Mouse (Mus musculus) CH12.LX (cell line): Measurements from ENCODE around the gene F2r. TPM values are rescaled to one million over a fixed set of nuclear protein-coding genes. Genes with fewer than 3 reads are reported as not detected.
A peak's percentile ranks its signal among the peaks of the same experiment; 100 is the strongest.

Experiments
- DNase-seq: peaks from one replicate; pipeline ENCODE4 v3.0.0-alpha.2; 2013; ENCODE audit errors: extremely low read depth
- H3K27ac ChIP-seq: 2 replicates; pipeline ENCODE4 v1.5.1; 2012; ENCODE audit warnings: low read depth, mild to moderate bottlenecking, control low read depth, moderate library complexity; ENCODE audit not compliant: insufficient read depth
- H3K27me3 ChIP-seq: replicated peaks from 2 replicates; pipeline ENCODE3; 2012; ENCODE audit warnings: inconsistent platforms
- H3K36me3 ChIP-seq, 2 experiments: replicated peaks in 1 of 2; 2 replicates each; pipeline versions ENCODE3 to v1.6.1; 2012; ENCODE audit warnings: inconsistent platforms in 1 of 2, low read length in 1 of 2, mild to moderate bottlenecking in 1 of 2, mixed read lengths in 1 of 2, moderate library complexity in 1 of 2; ENCODE audit not compliant: control insufficient read depth in 1 of 2, insufficient read depth in 1 of 2
- H3K4me1 ChIP-seq, 2 experiments: 2 replicates each; pipeline ENCODE4 v1.6.1; 2012; ENCODE audit warnings: inconsistent platforms in 1 of 2, moderate library complexity in 1 of 2; ENCODE audit not compliant: insufficient read depth in 2 of 2, control insufficient read depth in 1 of 2
- H3K4me2 ChIP-seq: 2 replicates; pipeline ENCODE4 v1.6.1; 2012; ENCODE audit warnings: low read depth, mild to moderate bottlenecking, control low read depth; ENCODE audit not compliant: poor library complexity, insufficient read depth, severe bottlenecking
- H3K4me3 ChIP-seq, 3 experiments: fragments of 150-350 bp in 1 of 3; sonication (generic) in 1 of 3; replicated peaks in 1 of 3; 2 replicates each; pipeline versions ENCODE3 to v1.5.1; 2011 to 2012; ENCODE audit warnings: low read depth in 2 of 3, low read length in 2 of 3, mild to moderate bottlenecking in 2 of 3, moderate library complexity in 2 of 3, control low read depth in 1 of 3, improper control_type of control experiment in 1 of 3, inconsistent platforms in 1 of 3, mixed read lengths in 1 of 3; ENCODE audit not compliant: poor library complexity in 1 of 3
- H3K79me2 ChIP-seq: replicated peaks from 2 replicates; pipeline ENCODE4 v1.6.1; 2012; ENCODE audit warnings: mild to moderate bottlenecking, moderate library complexity; ENCODE audit not compliant: control insufficient read depth, poor library complexity, insufficient read depth, severe bottlenecking; ENCODE audit errors: extremely low read depth
- H3K9ac ChIP-seq: 2 replicates; pipeline ENCODE4 v1.6.1; 2012; ENCODE audit warnings: low read depth, mild to moderate bottlenecking, control low read depth, moderate library complexity; ENCODE audit not compliant: insufficient read depth
- H3K9me3 ChIP-seq: replicated peaks from 2 replicates; pipeline ENCODE3; 2012; ENCODE audit warnings: low read length, inconsistent platforms, mixed read lengths
- CHD2 ChIP-seq: IDR thresholded peaks from 2 replicates; pipeline ENCODE4 v1.6.1; 2011; ENCODE audit warnings: low read length, improper control_type of control experiment
- ETS1 ChIP-seq: conservative IDR thresholded peaks from 2 replicates; pipeline ENCODE4 v1.6.1; 2012; ENCODE audit warnings: low read depth, mild to moderate bottlenecking, inconsistent platforms, low read length, improper control_type of control experiment, moderate library complexity
- GABPA ChIP-seq: IDR thresholded peaks from 2 replicates; pipeline ENCODE4 v1.6.1; 2012; ENCODE audit warnings: low read depth, low read length, improper control_type of control experiment, inconsistent platforms; ENCODE audit not compliant: insufficient replicate concordance
- MEF2A ChIP-seq: IDR thresholded peaks from 2 replicates; pipeline ENCODE4 v1.6.1; 2014; ENCODE audit warnings: low read depth, mild to moderate bottlenecking, inconsistent platforms, low read length, improper control_type of control experiment, borderline replicate concordance
- NRF1 ChIP-seq: IDR thresholded peaks from 2 replicates; pipeline ENCODE4 v1.6.1; 2014; ENCODE audit warnings: low read depth, mild to moderate bottlenecking, inconsistent platforms, low read length, improper control_type of control experiment, moderate library complexity
- TBP ChIP-seq: conservative IDR thresholded peaks from 2 replicates; pipeline ENCODE4 v1.6.1; 2011; ENCODE audit warnings: low read depth, low read length, improper control_type of control experiment
- UBTF ChIP-seq: IDR thresholded peaks from 2 replicates; pipeline ENCODE4 v1.6.1; 2012; ENCODE audit warnings: low read depth, mild to moderate bottlenecking, inconsistent platforms, low read length, improper control_type of control experiment, moderate library complexity
- USF2 ChIP-seq: conservative IDR thresholded peaks from 2 replicates; pipeline ENCODE4 v1.6.1; 2011; ENCODE audit warnings: low read depth, low read length, improper control_type of control experiment
- ZKSCAN1 ChIP-seq: IDR thresholded peaks from 2 replicates; pipeline ENCODE4 v1.6.1; 2012; ENCODE audit warnings: low read depth, inconsistent platforms, low read length, improper control_type of control experiment, borderline replicate concordance
- ZNF384 ChIP-seq: IDR thresholded peaks from 2 replicates; pipeline ENCODE4 v1.6.1; 2012; ENCODE audit warnings: low read depth, low read length, improper control_type of control experiment, inconsistent platforms
- dilution Hi-C: fragments of 300-500 bp; cut with MboI; formaldehyde crosslinking; loops from 2 replicates; pipeline ENCODE4 v1.14.3; 2020; ENCODE audit warnings: low sequenced_read_pairs; ENCODE audit not compliant: extremely low pct_unique_long_range_greater_than_20kb, extremely low pct_ligation_motif_present
- in situ Hi-C: fragments of 300-500 bp; cut with MboI; formaldehyde crosslinking; loops from 3 replicates; pipeline ENCODE4 v1.14.3; 2019; ENCODE audit warnings: low sequenced_read_pairs, low pct_ligation_motif_present, low pct_unique_long_range_greater_than_20kb, mixed read lengths
- polyA plus RNA-seq: library from polyadenylated mRNA; unstranded; fragments of >175 nt; gene quantifications from 2 replicates; pipeline ENCODE4 v1.2.1, GENCODE M21; 2012; ENCODE audit warnings: low read depth; ENCODE audit not compliant: insufficient read length
- total RNA-seq, 2 experiments: library from RNA; depleted of rRNA; stranded (reverse); fragments of 300-350 nt in 1 of 2; fragments of >200 nt in 1 of 2; gene quantifications; 2 replicates each; pipeline ENCODE4 v1.2.3; 2012 to 2014

Gene F2r
- total and polyA plus RNA-seq, 3 experiments, result 0.17 to 0.30 (median 0.28) TPM

- DNase-seq, result no peak
- no peak for TF ChIP-seq ZNF384
- TF ChIP-seq ETS1, result no peak
- no peak for TF ChIP-seq GABPA
- TF ChIP-seq NRF1, result no peak
- no peaks in the 10 kb centered on the region for H3K9me3 ChIP-seq
- H3K4me3 ChIP-seq, result peak overlapping the region in 2 of 3 experiments; percentile 42 to 51
- dilution Hi-C loops (no loop called here), in situ Hi-C loops (no loop called here)
- H3K79me2 ChIP-seq, result no peaks in the 10 kb centered on the region
- no peaks in the 10 kb centered on the region for H3K36me3 ChIP-seq
- H3K4me2 ChIP-seq, result peak overlapping the region; percentile 86
- H3K9ac ChIP-seq, result no peak overlapping the region
- peaks cover 0 to 8% of the 10 kb centered on the region in 2 experiments; a peak in 2 of 4 replicates for H3K4me1 ChIP-seq
- H3K27ac ChIP-seq, result no peak overlapping the region
- H3K27me3 ChIP-seq, result peaks cover 68% of the 10 kb centered on the region
These were observed 566 bp downstream of the F2r start for GRCm38 (mm10) chr13:95617671-95618171.

- no peak overlapping the region for H3K4me3 ChIP-seq
- H3K4me2 ChIP-seq, result 0 out of 2 replicates have a peak overlapping the region, but pooled peaks have one; percentile 86
- H3K27ac ChIP-seq, result no peak overlapping the region
- no peak for DNase-seq
- dilution Hi-C loops, result no loop called here
- peaks cover 63% of the 10 kb centered on the region for H3K27me3 ChIP-seq
- H3K9ac ChIP-seq, result no peak overlapping the region
- H3K9me3 ChIP-seq, result no peaks in the 10 kb centered on the region
- in situ Hi-C loops, result no loop called here
- peaks cover 0 to 8% of the 10 kb centered on the region in 2 experiments; a peak in 2 of 4 replicates for H3K4me1 ChIP-seq
- no peak for TF ChIP-seq UBTF
- no peak for TF ChIP-seq USF2
- no peak for TF ChIP-seq TBP
- TF ChIP-seq ZKSCAN1, result no peak
- TF ChIP-seq MEF2A, result no peak
- no peaks in the 10 kb centered on the region for H3K79me2 ChIP-seq
- H3K36me3 ChIP-seq, result no peaks in the 10 kb centered on the region
These were observed 1.1 kb downstream of the F2r start for GRCm38 (mm10) chr13:95617082-95617670.

GRCm38 (mm10) chr13:95616512-95616911, 1.8 kb downstream of the F2r start:
- dilution Hi-C loops, result no loop called here

More at GRCm38 (mm10) chr13:95616512-95616911, 1.8 kb downstream of the F2r start:
- no peak overlapping the region for H3K9ac ChIP-seq
- H3K9me3 ChIP-seq, result no peaks in the 10 kb centered on the region
- H3K4me3 ChIP-seq, result no peak overlapping the region
- TF ChIP-seq CHD2, result no peak
- TF ChIP-seq, all 38 proteins: peak for 0
- no peaks in the 10 kb centered on the region for H3K36me3 ChIP-seq
- peaks cover 0 to 8% of the 10 kb centered on the region in 2 experiments; a peak in 2 of 4 replicates for H3K4me1 ChIP-seq
- H3K79me2 ChIP-seq, result no peaks in the 10 kb centered on the region
- H3K27me3 ChIP-seq, result peaks cover 62% of the 10 kb centered on the region
- no peak for DNase-seq
- in situ Hi-C loops, result no loop called here
- H3K4me2 ChIP-seq, result no peak overlapping the region
- no peak overlapping the region for H3K27ac ChIP-seq
